Mouse (Mus musculus) bone marrow, adult 2 months (tissue): ENCODE measurements around the gene Defb28. TPM values are rescaled to one million over a fixed set of nuclear protein-coding genes. Genes with fewer than 3 reads are reported as not detected.
A peak's percentile ranks its signal among the peaks of the same experiment; 100 is the strongest.

Experiments
- H3K27ac ChIP-seq: fragments of 200-500 bp; 2 replicates; pipeline ENCODE4 v1.5.1; 2012; ENCODE audit warnings: low read depth, mild to moderate bottlenecking, control low read depth, inconsistent platforms, low read length; ENCODE audit not compliant: control insufficient read depth, poor library complexity, insufficient read depth
- H3K4me1 ChIP-seq: fragments of 200-500 bp; 2 replicates; pipeline ENCODE4 v1.6.1; 2011; ENCODE audit warnings: low read length; ENCODE audit not compliant: control insufficient read depth, insufficient read depth
- H3K4me3 ChIP-seq: fragments of 200-500 bp; replicated peaks from 2 replicates; pipeline ENCODE3; 2011; ENCODE audit warnings: mild to moderate bottlenecking, low read depth, low read length, control low read depth; ENCODE audit not compliant: control insufficient read depth
- CTCF ChIP-seq: fragments of 200-500 bp; IDR thresholded peaks from 2 replicates; pipeline ENCODE4 v1.5.1; 2011; ENCODE audit warnings: low read length, control low read depth; ENCODE audit not compliant: control insufficient read depth, insufficient read depth
- POLR2A ChIP-seq: fragments of 200-500 bp; IDR thresholded peaks from 2 replicates; pipeline ENCODE4 v1.6.1; 2011; ENCODE audit warnings: low read depth, mild to moderate bottlenecking, control low read depth, low read length, borderline replicate concordance; ENCODE audit not compliant: control insufficient read depth
- WGBS: fragments of 180-500 bp; shearing (Covaris S2); methylation state at CpG from one replicate; pipeline ENCODE4 v1.1.7; 2018; 5-methylcytosine and 5-hydroxymethylcytosine counted together
- polyA plus RNA-seq: library from polyadenylated mRNA; stranded (reverse); fragments of >200 nt; gene quantifications from 2 replicates; pipeline ENCODE4 v1.2.4, GENCODE M21; 2011; ENCODE audit warnings: low replicate concordance; ENCODE audit not compliant: missing spikeins, insufficient read depth, insufficient read length

Gene Defb28
- polyA plus RNA-seq = not detected in 2 replicates

DNA sequence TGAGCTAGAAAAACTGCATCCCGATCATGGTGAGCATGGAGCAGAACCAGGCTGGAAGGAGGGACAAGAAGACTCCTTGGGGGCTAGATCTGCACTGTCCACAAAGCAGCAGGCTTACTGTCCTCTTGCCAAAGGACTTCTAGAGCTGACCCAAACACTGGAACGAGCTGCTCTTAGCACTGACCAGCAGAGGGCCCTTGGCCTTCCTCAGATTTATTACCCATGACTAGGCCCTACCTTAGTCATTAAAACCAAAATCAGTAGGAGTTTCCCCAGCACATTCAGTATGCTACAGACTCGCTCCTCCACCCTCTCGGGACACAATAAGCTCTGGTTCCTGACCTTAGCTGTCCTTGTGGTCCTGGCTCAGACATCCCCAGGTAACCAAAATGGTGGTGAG lies at the start of gene Defb28:
Gene Defb28, plus strand, starts transcription at position 275 of the 400 bp plus-strand sequence.
- Histone ChIP-seq H3K4me1 (no peaks in the 10 kb centered on the region), H3K27ac (no peak within 1 kb of the TSS), H3K4me3 (no peak within 1 kb of the TSS)
- 66% methylated on average over 4 of the region's 4 CpGs for WGBS
- TF ChIP-seq POLR2A (no peak), CTCF (no peak)

- 20% methylated on average over 7 of the region's 7 CpGs for WGBS
- Histone ChIP-seq H3K4me1 (no peaks in the 10 kb centered on the region), H3K4me3 (no peak overlapping the region), H3K27ac (no peak overlapping the region)
- no peak for TF ChIP-seq POLR2A
- TF ChIP-seq CTCF = no peak
These were observed 47.1 kb upstream of the Defb28 start for GRCm38 (mm10) chr2:152470973-152471372.

DNA sequence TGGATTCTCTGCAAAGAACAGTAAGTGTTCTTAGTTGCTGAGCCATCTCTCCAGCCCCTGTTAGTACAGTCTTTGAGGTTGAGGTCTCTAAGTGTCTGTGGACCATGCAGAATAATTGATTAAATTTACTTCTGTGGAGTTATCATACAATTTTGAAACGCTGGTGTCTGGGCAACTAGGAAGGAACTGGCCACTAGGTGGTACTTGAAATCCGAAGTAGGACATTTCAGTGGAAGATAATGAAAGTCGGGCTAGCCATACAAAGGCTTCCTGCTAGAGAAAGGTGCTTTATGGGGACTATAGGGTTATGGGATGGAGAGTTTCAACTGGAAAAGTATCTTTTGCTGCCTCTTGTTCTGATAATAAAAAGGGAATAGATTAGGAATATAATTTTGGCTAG lies 45.6 kb upstream of the Defb28 start:
- Histone ChIP-seq H3K4me1 (no peaks in the 10 kb centered on the region), H3K4me3 (no peak overlapping the region), H3K27ac (no peak overlapping the region)
- no peak for TF ChIP-seq POLR2A
- no peak for TF ChIP-seq CTCF
- 17% methylated on average over 3 of the region's 3 CpGs for WGBS

- 55% methylated on average over 2 of the region's 2 CpGs for WGBS
These were observed 41.3 kb upstream of the Defb28 start, which contains the start of gene Defb20 for GRCm38 (mm10) chr2:152476763-152477162. TSS of gene Defb20 (plus strand) at chr2:152477063.

GRCm38 (mm10) chr2:152480881-152481280 lies 37.2 kb upstream of the Defb28 start:
- Histone ChIP-seq H3K27ac (no peak overlapping the region), H3K4me1 (no peaks in the 10 kb centered on the region), H3K4me3 (no peak overlapping the region)
- WGBS = 45% methylated on average over 3 of the region's 3 CpGs
- TF ChIP-seq POLR2A = no peak
- TF ChIP-seq CTCF = no peak

More at GRCm38 (mm10) chr2:152476763-152477162, 41.3 kb upstream of the Defb28 start, which contains the start of gene Defb20:
- TF ChIP-seq POLR2A (no peak), CTCF (no peak)
- Histone ChIP-seq H3K27ac (no peak within 1 kb of the TSS), H3K4me1 (no peaks in the 10 kb centered on the region), H3K4me3 (no peak within 1 kb of the TSS)

GRCm38 (mm10) chr2:152481726-152482125 lies 36.3 kb upstream of the Defb28 start:
- Histone ChIP-seq H3K4me1 (no peaks in the 10 kb centered on the region), H3K27ac (no peak overlapping the region), H3K4me3 (no peak overlapping the region)
- TF ChIP-seq POLR2A = no peak
- WGBS = 92% methylated on average over 7 of the region's 7 CpGs

DNA sequence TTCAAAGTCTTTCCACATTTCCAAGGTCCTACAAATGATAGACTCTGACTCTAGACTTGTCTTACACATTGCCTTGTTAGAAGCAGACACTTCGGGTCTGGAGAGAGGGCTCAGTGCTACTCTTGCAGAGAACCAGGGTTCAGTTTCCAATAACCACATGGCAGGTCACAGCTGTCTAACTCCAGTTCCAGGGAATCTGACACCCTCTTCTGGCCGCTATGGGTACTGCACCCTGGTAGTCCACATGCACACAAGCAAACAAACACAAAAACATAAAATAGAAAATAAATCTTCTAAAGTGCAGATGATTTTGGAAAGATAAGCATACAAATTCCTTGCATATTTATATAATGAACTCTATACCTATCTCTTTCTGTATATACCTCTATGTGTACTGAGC lies 31.0 kb upstream of the Defb28 start:
- no peak overlapping the region for H3K4me3 ChIP-seq
- no peak overlapping the region for H3K27ac ChIP-seq
- 79% methylated on average over 2 of the region's 2 CpGs for WGBS
- TF ChIP-seq CTCF = peak; percentile 32; the same call in 1 of the 2 replicates
- TF ChIP-seq POLR2A = no peak
- H3K4me1 ChIP-seq = no peaks in the 10 kb centered on the region

DNA sequence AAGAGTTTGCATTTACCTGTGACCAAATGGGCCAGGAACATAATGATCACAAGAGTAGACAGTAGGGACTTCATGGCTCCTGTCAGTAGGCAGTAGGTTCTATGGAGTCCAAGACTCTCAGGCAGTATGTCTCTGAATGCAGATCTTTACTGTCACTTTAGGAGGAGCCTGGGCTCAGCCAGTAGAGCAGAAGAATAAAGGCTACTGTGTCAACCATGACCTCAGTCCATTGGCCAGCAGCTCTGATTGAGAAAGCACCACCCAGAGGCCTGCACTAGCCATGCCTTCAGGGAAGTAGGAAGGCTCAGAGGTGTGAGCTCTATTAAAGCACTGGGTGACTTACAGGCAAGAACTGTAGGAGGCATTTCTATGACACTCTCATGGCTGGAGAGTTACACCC lies 28.0 kb upstream of the Defb28 start, which contains the start of gene Defb22:
Gene Defb22, minus strand, starts transcription at position 101 of the 400 bp plus-strand sequence.
- H3K4me1 ChIP-seq = no peaks in the 10 kb centered on the region
- TF ChIP-seq POLR2A (no peak), CTCF (no peak)

GRCm38 (mm10) chr2:152493151-152493550 lies 24.9 kb upstream of the Defb28 start:
- TF ChIP-seq POLR2A (no peak), CTCF (no peak)
- no peak overlapping the region for H3K4me3 ChIP-seq
- no peak overlapping the region for H3K27ac ChIP-seq
- H3K4me1 ChIP-seq = no peaks in the 10 kb centered on the region
- 81% methylated on average over 6 of the region's 6 CpGs for WGBS

More for the DNA sequence above, 28.0 kb upstream of the Defb28 start, which contains the start of gene Defb22:
- Histone ChIP-seq H3K27ac (no peak within 1 kb of the TSS), H3K4me3 (no peak within 1 kb of the TSS)
